Mouse (Mus musculus): Measurements from ENCODE around the gene Nfil3. TPM values are rescaled to one million over a fixed set of nuclear protein-coding genes. Genes with fewer than 3 reads are reported as not detected.

Gene Nfil3
- polyA plus RNA-seq, 1 experiment from 2014 or later, result 31.6 TPM

Other genes with a start within 250 kb of the Nfil3 start
- 43.8 and 46.9 TPM in 2 replicates for gene Auh, start 51.4 kb downstream of the Nfil3 start, polyA plus RNA-seq (2015; fragmentation: Nextera tagmentation; extraction: Ambion mirVana)